Mouse (Mus musculus): ENCODE measurements around the gene Ube2r2.

DNA sequence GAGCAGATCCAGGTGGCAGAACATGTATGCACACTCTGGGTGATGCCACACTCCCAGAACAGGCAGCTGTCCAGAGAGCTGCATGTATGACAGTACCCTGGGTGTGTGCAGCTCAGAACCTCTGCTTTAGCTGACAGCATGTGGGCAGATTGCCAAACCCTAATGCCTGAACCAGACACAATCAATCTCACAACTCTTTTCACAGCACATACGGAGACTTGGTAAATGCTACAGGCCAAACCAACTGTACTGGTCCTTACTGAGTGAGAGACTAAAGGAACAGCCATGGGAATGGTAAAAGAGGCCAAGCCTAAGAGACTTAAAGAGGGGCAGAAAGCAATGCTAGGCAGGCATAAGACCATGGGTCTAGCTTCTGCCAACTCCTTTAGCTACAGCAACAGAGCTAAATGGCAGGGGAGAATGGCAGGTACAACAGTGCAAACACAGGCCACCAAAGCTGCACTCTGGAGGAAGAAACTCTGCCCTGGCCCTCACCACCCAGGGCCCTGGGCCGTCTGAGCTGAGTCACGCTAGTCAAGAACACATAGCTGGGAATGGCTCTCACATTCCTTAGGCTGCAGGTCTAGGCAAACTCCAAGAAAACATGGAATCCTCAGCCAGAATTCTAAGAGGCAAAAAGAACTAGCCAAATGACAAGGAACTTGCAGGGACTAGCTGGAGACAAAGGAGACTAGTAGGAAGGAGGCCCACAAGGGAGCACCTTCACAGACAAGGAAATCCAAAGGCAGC, 61.5 kb downstream of the Ube2r2 start:
- TF ChIP-seq CTCF (IDR thresholded peaks at IDR 0.05; ENCODE audit: low read depth) (no peak), EP300 (IDR thresholded peaks at IDR 0.05; ENCODE audit: low read depth) (no peak)
